Mouse (Mus musculus): ENCODE results near the gene Rap1gap.

DNA sequence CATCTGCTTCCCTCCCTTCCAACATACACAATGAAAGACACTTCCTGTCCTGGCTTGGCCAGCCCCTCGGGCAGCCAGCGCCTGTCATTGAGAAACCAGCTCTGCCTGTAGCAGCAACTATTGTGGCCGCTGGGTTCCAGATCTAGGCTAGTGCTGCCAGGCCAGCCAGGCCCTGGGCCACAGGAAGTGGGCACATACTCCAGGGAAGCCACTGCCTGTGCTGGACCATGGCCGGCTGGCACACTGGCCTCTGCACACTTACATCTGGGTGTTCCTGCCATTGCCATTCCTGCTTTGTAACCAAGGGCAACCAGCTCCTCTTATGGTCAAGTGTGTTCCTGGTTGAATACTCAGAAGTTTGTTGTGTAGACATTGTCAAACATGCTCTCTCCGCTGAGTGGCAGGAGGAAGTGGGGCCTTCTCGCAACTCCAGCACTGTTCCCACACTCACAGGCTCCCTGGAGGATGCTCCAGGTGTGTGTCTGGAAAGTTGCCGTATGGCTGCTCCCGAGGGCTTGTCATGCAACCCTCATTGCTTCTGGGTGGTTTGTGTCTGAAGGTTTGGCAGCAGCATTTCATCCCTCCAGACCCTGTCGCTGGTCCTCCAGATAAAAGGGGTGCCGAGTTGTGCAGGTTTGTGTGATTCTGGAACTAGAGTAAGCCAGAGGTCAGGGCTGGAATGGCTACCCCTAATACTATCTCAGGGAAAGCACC lies 4.0 kb upstream of the Rap1gap start:
- TF ChIP-seq CTCF (IDR thresholded peaks at IDR 0.05) (peak; percentile 7; the same call in 1 of the 2 replicates), EP300 (IDR thresholded peaks at IDR 0.05) (0 out of 2 replicates have a peak, but pooled peaks have one; percentile 30)
